Mouse (Mus musculus) natural killer cell, adult 2 months (primary cell): Measurements from ENCODE around the gene Gm44965.

Experiments
- DNase-seq, 2 experiments: peaks; one replicate each; pipeline ENCODE4 v3.0.0; 2022; ENCODE audit warnings: low spot score in 2 of 2

Gm44965 gene

GRCm38 (mm10) chr6:48666159-48666586, 72.4 kb downstream of the Gm44965 start:
- peak; percentile 71 to 81 for DNase-seq

GRCm38 (mm10) chr6:48668022-48668421, 74.3 kb downstream of the Gm44965 start:
- no peak for DNase-seq
